Mouse (Mus musculus) ES-Bruce4 (cell line): ENCODE results near the gene Ddx25.

Source experiments
- CTCF ChIP-seq: IDR thresholded peaks from one replicate; pipeline ENCODE4 v1.8.1; 2011; ENCODE audit warnings: low read depth, low read length
- EP300 ChIP-seq: IDR thresholded peaks from 2 replicates; pipeline ENCODE4 v1.6.1; 2011; ENCODE audit warnings: low read depth, low read length; ENCODE audit not compliant: insufficient read depth

DNA sequence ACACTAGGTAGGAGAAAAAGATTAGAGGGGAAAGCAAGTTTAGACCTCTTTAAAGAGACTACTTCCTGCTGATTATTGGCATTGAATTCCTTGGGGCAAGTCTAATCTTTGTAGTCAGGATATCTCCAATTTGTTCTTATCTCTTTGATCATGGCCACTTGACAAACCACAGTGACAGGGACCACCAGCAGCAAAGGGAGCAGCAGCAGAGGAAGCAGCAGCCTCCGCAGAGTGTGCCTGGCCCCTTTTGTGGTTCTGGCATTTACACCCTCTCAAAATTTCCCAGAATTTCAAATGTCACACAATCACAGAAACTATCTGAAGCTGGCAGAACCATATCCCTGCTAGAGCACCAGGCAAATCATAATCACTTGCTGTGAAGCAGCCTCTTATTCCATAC, 29.3 kb upstream of the Ddx25 start:
- TF ChIP-seq CTCF (no peak), EP300 (no peak)
